Mouse (Mus musculus) hindbrain, embryonic 11.5 days (tissue): Measurements from ENCODE around the gene Prkacb. TPM values are rescaled to one million over a fixed set of nuclear protein-coding genes. Genes with fewer than 3 reads are reported as not detected.

ENCODE experiments used
- ATAC-seq: fragments of 200-750 bp; cut with Nextera tagmentation; 2 replicates; pipeline ENCODE4 v1.8.0; 2017; ENCODE audit warnings: mild to moderate bottlenecking, moderate TSS enrichment, moderate library complexity; ENCODE audit not compliant: low FRiP score
- DNase-seq: peaks from one replicate; pipeline ENCODE4 v3.0.0-alpha.2; 2015; ENCODE audit warnings: low spot score
- H3K27ac ChIP-seq: fragments of 300-500 bp; sonication (generic); 2 replicates; pipeline ENCODE4 v1.5.1; 2014; ENCODE audit warnings: mild to moderate bottlenecking, low read depth, low read length
- H3K27me3 ChIP-seq: fragments of 300-500 bp; sonication (generic); 2 replicates; pipeline ENCODE4 v1.6.1; 2014; ENCODE audit warnings: mild to moderate bottlenecking, low read length, moderate library complexity, mixed read lengths; ENCODE audit not compliant: control insufficient read depth, insufficient read depth
- H3K36me3 ChIP-seq: fragments of 300-500 bp; sonication (generic); 2 replicates; pipeline ENCODE4 v1.6.1; 2014; ENCODE audit warnings: mild to moderate bottlenecking, low read length, moderate library complexity, mixed read lengths; ENCODE audit not compliant: control insufficient read depth, insufficient read depth
- H3K4me1 ChIP-seq: fragments of 300-500 bp; sonication (generic); replicated peaks from 2 replicates; pipeline ENCODE4 v1.6.1; 2014; ENCODE audit warnings: low read length, mixed read lengths; ENCODE audit not compliant: control insufficient read depth, insufficient read depth
- H3K4me2 ChIP-seq: fragments of 300-500 bp; sonication (generic); replicated peaks from 2 replicates; pipeline ENCODE4 v1.6.1; 2014; ENCODE audit warnings: mild to moderate bottlenecking, low read depth, low read length
- H3K4me3 ChIP-seq: fragments of 300-500 bp; sonication (generic); 2 replicates; pipeline ENCODE4 v1.5.1; 2014; ENCODE audit warnings: low read depth, low read length
- H3K9ac ChIP-seq: fragments of 300-500 bp; sonication (generic); 2 replicates; pipeline ENCODE4 v1.6.1; 2014; ENCODE audit warnings: low read depth, low read length
- H3K9me3 ChIP-seq: fragments of 300-500 bp; sonication (generic); 2 replicates; pipeline ENCODE4 v1.6.1; 2016; ENCODE audit warnings: low read length; ENCODE audit not compliant: control insufficient read depth
- WGBS: fragments of 180-500 bp; shearing (Covaris S2); extraction: QIAGEN DNeasy Blood & Tissue Kit; methylation state at CpG from one replicate; pipeline ENCODE4 v1.1.7; 2014; 5-methylcytosine and 5-hydroxymethylcytosine counted together
- polyA plus RNA-seq: library from polyadenylated mRNA; unstranded; fragments of >200 nt; fragmentation: Nextera tagmentation; extraction: Ambion mirVana; gene quantifications from 2 replicates; pipeline ENCODE4 v1.2.1, GENCODE M21; 2014

Gene Prkacb
- polyA plus RNA-seq, 1 experiment from 2014 or later: 64.8 TPM

- Histone ChIP-seq H3K4me1 (no peaks in the 10 kb centered on the region), H3K4me3 (no peak overlapping the region), H3K36me3 (no peaks in the 10 kb centered on the region), H3K9ac (no peak overlapping the region), H3K4me2 (no peak overlapping the region), H3K27me3 (no peaks in the 10 kb centered on the region), H3K27ac (no peak overlapping the region), H3K9me3 (no peaks in the 10 kb centered on the region)
- DNase-seq (no peak), ATAC-seq (no peak)
- 72% methylated on average over 6 of the region's 6 CpGs for WGBS
Measured at GRCm38 (mm10) chr3:146843470-146843869, 30.7 kb upstream of the Prkacb start.

GRCm38 (mm10) chr3:146842766-146843165 is 30.0 kb upstream of the Prkacb start:
- Histone ChIP-seq H3K27ac (no peak overlapping the region), H3K4me2 (no peak overlapping the region), H3K36me3 (no peaks in the 10 kb centered on the region), H3K9me3 (no peaks in the 10 kb centered on the region), H3K27me3 (no peaks in the 10 kb centered on the region), H3K9ac (no peak overlapping the region), H3K4me3 (no peak overlapping the region), H3K4me1 (no peaks in the 10 kb centered on the region)
- WGBS: 66% methylated on average over 3 of the region's 3 CpGs
- ATAC-seq (no peak), DNase-seq (no peak)

- Histone ChIP-seq H3K36me3 (no peaks in the 10 kb centered on the region), H3K9me3 (no peaks in the 10 kb centered on the region), H3K4me1 (no peaks in the 10 kb centered on the region), H3K27ac (no peak overlapping the region), H3K4me2 (no peak overlapping the region), H3K4me3 (no peak overlapping the region), H3K9ac (no peak overlapping the region), H3K27me3 (no peaks in the 10 kb centered on the region)
- ATAC-seq (no peak), DNase-seq (no peak)
- 91% methylated on average over 4 of the region's 4 CpGs for WGBS
Measured at GRCm38 (mm10) chr3:146820718-146821117, 7.9 kb upstream of the Prkacb start.

- Histone ChIP-seq H3K9me3 (no peaks in the 10 kb centered on the region), H3K4me1 (no peaks in the 10 kb centered on the region), H3K4me3 (peak overlapping the region; percentile 96), H3K27ac (no peak overlapping the region), H3K27me3 (no peaks in the 10 kb centered on the region), H3K36me3 (no peaks in the 10 kb centered on the region), H3K9ac (peak overlapping the region; percentile 96), H3K4me2 (peak overlapping the region; percentile 56)
- ATAC-seq (no peak), DNase-seq (no peak)
- WGBS: 71% methylated on average over 7 of the region's 7 CpGs
Measured at GRCm38 (mm10) chr3:146813624-146814023, 834 bp upstream of the Prkacb start.

GRCm38 (mm10) chr3:146812041-146812878 is 530 bp downstream of the Prkacb start:
- H3K27ac ChIP-seq: peak overlapping the region; percentile 87
- H3K9ac ChIP-seq: peak overlapping the region; percentile 96
- H3K4me1 ChIP-seq: no peaks in the 10 kb centered on the region
- WGBS: 3% methylated on average over 26 of the region's 60 CpGs
- peak overlapping the region; percentile 96 for H3K4me3 ChIP-seq
- peak overlapping the region; percentile 76 for H3K4me2 ChIP-seq
- H3K36me3 ChIP-seq: no peaks in the 10 kb centered on the region
- H3K9me3 ChIP-seq: no peaks in the 10 kb centered on the region
- H3K27me3 ChIP-seq: no peaks in the 10 kb centered on the region
- peak; percentile 66 for DNase-seq
- peak; percentile 81 for ATAC-seq

GRCm38 (mm10) chr3:146793554-146794257 is 19.1 kb downstream of the Prkacb start:
- WGBS: 89% methylated on average over 12 of the region's 12 CpGs

GRCm38 (mm10) chr3:146792144-146792748 is 20.5 kb downstream of the Prkacb start:
- H3K9me3 ChIP-seq: no peaks in the 10 kb centered on the region
- no peaks in the 10 kb centered on the region for H3K27me3 ChIP-seq
- no peak overlapping the region for H3K4me3 ChIP-seq
- no peak overlapping the region for H3K27ac ChIP-seq
- ATAC-seq (no peak), DNase-seq (no peak)
- no peak overlapping the region for H3K4me2 ChIP-seq
- no peak overlapping the region for H3K9ac ChIP-seq
- WGBS: 93% methylated on average over 3 of the region's 3 CpGs
- no peaks in the 10 kb centered on the region for H3K36me3 ChIP-seq
- H3K4me1 ChIP-seq: no peaks in the 10 kb centered on the region

More at GRCm38 (mm10) chr3:146793554-146794257, 19.1 kb downstream of the Prkacb start:
- Histone ChIP-seq H3K9ac (no peak overlapping the region), H3K27me3 (no peaks in the 10 kb centered on the region), H3K36me3 (no peaks in the 10 kb centered on the region), H3K9me3 (no peaks in the 10 kb centered on the region), H3K4me3 (no peak overlapping the region), H3K4me2 (no peak overlapping the region), H3K4me1 (no peaks in the 10 kb centered on the region), H3K27ac (no peak overlapping the region)
- no peak for ATAC-seq
- no peak for DNase-seq

- Histone ChIP-seq H3K4me3 (no peak overlapping the region), H3K4me2 (no peak overlapping the region), H3K9me3 (no peaks in the 10 kb centered on the region), H3K27me3 (no peaks in the 10 kb centered on the region), H3K4me1 (no peaks in the 10 kb centered on the region), H3K36me3 (no peaks in the 10 kb centered on the region), H3K9ac (no peak overlapping the region), H3K27ac (no peak overlapping the region)
- WGBS: 91% methylated on average over 3 of the region's 3 CpGs
- ATAC-seq (no peak), DNase-seq (no peak)
Measured at GRCm38 (mm10) chr3:146784233-146784632, 28.6 kb downstream of the Prkacb start.
